Mouse (Mus musculus) kidney, postnatal 10 days (tissue): ENCODE data around the gene Tspear.

Experiments used
- DNase-seq: peaks from one replicate; pipeline ENCODE4 v3.0.0; 2021; ENCODE audit warnings: mixed read lengths

The Tspear gene

GRCm38 (mm10) chr10:77882553-77882952 is 196.2 kb downstream of the Tspear start:
- no peak for DNase-seq

DNA sequence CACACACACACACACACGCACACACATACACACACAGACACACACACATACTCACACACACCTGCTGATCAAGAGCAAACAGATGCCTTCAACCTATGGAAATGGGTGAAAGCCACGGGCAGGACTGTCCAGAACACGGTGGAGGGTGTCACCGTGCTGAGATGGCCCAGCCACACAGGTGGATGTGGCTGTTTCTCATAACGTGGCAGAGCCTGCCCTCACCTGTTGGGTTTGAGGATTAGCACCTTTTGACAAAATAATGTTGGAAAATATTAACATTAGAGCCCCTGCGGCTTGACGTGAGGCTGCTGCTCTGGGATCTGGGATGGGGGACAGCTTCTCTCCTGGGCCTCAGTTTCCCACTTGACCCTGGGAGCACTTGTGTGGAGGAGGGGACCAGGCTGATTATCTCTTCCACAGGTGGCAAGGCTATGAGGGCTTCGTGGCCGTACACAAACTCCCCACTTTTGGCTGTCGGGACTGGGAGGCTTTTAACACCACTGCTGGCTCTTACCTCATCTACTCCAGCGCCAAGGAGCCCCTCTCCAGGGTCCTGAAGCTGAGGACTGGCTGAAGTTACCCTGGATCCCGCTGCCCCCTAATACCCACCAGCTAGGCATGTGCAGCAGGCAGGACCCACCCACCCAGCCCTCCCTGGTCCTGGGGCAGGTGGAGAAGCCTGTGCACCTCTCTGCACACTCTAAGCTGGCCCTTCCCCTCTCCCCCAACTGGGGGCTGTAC is 199.8 kb downstream of the Tspear start:
- DNase-seq = peak; percentile 36

DNA sequence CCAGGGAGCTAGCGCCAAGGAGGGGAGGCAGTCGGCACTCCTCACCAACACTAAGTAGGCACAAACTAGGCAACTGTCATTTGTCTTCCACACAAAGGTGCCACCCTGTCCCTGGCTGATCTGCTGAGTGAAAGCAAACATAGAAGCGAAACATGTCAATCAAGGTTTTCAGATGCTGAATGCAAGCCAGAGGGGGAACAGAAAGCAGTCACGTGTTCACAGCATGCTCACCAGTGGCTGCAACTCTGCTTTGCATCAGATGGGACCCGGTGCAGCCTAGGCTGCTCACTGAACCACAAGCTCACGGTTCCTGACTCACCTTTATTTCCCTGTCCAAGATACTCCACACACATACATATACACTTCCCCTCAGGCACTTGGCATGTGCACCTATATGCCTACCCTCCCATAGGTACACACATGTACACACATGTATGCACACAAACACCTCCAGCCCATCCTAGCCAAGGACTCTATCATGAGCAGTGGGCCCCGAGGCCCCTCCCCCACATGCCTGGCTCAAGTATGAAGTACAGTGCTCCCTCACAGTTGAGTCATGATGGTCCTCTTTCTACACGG is 204.7 kb downstream of the Tspear start:
- DNase-seq = no peak

- no peak for DNase-seq
These were observed 209.2 kb downstream of the Tspear start for GRCm38 (mm10) chr10:77895562-77895961.

- no peak for DNase-seq
These were observed 213.8 kb downstream of the Tspear start for GRCm38 (mm10) chr10:77900126-77900525.

GRCm38 (mm10) chr10:77900903-77901818 is 214.8 kb downstream of the Tspear start:
- no peak for DNase-seq

DNA sequence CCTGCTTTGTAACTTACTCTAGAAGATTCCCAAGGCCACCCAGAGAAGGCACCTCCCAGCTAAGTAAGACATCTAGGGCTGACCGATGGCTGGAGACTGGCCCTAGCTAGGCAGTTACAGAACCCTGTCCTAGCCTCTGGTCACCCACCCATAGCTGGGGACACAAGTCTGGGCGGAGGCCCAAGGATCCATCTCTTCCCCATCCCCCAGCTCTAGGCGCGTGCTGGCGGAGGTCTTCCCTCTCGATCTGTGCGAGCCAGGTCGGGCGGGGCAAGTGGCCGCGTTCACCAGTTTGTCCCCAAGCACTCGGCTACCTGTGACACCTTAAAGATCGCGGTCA is 215.5 kb downstream of the Tspear start:
- DNase-seq = peak; percentile 55

DNA sequence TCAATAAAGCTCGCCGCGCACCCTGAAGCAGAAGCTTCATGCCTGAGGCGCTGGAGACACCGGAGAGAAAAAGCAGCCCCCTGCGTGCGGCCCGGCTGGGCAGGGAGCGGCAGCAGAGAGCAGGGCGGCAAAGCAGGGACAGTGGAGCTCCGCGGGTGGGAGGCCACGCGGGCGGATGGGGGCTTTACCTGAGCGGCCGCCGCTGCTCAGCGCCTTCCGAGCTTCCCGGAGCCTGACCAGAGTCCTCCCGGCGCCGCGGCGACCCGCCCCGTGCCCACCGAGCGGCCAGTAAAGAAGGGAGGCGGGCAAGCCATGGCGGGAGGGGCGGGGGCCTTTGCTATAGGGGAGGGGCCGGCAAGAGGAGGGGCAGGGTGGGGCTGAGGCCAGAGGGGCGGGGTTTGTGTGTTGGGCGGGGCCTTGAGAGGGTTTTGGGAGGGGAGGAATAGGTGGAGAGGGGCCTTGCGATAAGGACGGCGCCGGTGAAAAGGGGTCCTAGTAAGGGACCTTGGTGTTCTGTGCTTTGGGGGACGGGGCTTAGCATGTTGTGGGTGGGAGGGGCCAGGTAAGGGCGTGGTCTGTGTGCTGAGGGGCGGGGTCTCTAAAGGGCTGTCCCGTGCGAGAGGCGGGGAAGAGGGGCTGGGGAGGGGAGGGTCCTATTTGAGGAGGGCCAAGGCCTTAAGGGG is 216.0 kb downstream of the Tspear start, which contains the start of gene Lrrc3:
TSS of gene Lrrc3 (minus strand) at position 326 of the 683 bp plus-strand sequence.
- DNase-seq = peak; percentile 84

GRCm38 (mm10) chr10:77902894-77903715 is 216.7 kb downstream of the Tspear start:
- DNase-seq = peak; percentile 72

DNA sequence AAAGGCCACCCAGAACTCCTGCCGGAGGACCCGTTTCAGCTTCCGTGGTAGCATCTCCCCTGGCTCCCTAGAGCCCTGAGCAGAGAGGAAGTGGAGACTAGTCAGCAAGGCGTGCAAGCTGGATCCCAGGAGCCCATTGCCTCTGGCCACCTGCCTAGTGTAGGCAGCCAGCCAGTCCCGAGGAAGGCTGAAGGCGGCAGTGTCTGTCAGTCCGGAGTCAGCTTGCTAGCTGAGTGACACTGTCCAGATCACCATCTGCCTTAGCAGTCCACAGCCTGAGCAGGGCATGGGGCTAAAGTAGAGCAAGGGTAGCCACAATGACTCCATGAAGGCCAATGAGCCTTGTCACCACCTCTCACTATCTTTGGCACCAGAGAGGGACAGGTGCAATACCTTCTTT is 226.2 kb downstream of the Tspear start:
- no peak for DNase-seq

- DNase-seq = no peak
These were observed 226.9 kb downstream of the Tspear start for GRCm38 (mm10) chr10:77913292-77913691.

- peak; percentile 81 for DNase-seq
These were observed 230.4 kb downstream of the Tspear start for GRCm38 (mm10) chr10:77916636-77917335.

DNA sequence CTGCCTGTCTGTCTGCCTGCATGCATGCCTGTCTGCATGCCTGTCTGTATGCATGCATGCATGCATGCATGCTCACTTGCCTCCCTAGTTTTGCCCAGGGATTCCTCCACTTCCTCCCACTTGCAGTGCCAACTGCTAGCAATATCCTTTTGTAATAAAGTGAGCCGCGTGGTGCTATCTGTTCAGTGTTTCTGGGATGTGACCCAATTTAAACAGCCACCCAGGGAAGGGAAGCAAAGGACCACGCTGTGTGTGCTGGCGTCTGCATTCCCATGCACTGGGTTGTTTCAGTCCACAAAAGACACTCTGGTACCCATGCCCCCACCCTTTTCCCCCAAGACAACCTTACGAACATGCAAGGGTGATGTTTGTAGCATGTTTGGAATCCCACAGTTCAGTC is 234.6 kb downstream of the Tspear start:
- no peak for DNase-seq

DNA sequence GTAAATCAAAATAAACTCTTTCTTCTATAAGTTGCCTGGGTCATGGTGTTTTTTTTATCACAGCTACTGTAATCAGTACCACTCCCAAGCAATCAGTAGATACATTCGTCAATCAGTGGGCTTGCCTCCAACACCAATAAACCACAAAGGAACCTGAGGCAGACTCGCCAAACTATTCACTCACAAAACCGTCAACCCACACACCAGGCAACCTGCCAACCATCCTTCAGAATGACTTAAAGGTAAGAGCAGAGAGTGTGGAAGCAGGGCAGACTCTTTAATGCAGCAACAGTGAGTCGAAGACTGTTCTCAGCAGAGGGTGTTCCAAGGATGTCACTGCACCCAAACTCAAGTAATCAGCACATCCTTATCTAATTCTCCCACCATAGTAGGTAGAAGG is 236.3 kb downstream of the Tspear start:
- no peak for DNase-seq

- DNase-seq = peak; percentile 58
These were observed 239.8 kb downstream of the Tspear start for GRCm38 (mm10) chr10:77926140-77926539.

DNA sequence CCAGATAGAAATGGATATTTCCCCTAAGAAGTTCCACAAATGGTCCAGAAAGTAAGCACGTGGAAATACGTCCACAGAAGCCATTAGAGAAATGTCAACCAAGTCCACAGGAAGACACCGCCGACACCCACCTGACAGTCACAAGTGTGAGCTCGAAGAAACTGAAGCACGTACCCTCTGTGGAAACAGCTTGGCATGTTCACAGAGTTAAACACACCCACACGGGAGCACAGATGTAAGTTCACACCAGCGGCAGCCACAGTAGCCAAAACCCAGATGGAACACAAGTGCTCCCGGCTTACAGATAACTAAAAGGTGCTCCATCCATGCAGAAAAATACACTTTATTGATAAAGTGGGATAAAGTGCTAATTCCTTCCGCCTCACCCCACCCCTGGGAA is 241.0 kb downstream of the Tspear start:
- no peak for DNase-seq
